Mouse (Mus musculus): ENCODE results near the gene Proser2.
A peak's percentile ranks its signal among the peaks of the same experiment; 100 is the strongest.

Gene Proser2

GRCm38 (mm10) chr2:6129555-6130355, at the start of gene Proser2:
Proser2 (minus strand) TSS chr2:6130211.
- DNase-seq (ENCODE audit: low spot score in 2 of 2) = peak; percentile 18

DNA sequence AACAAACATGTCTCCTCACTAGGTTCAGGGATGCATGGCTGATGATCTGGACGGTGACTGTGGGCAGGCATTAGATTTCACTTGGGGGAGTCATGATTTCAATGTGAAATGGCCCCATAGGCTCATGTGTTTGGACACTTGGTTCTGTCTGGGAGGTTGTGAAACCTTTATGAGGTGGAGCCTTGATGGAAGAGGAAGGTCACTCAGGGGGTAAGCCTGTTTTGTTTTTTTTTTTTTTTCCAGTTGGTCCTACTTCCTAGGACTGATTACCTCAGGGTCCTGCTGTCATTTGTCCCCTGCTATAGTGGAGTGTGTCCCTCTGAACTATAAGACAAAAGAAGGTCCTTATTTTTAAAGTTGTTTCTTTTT, 49.7 kb upstream of the Proser2 start:
- no peak for DNase-seq (ENCODE audit: low spot score in 2 of 2)

GRCm38 (mm10) chr2:6178901-6179748, 49.1 kb upstream of the Proser2 start:
- DNase-seq (ENCODE audit: low spot score in 2 of 2) = no peak

DNA sequence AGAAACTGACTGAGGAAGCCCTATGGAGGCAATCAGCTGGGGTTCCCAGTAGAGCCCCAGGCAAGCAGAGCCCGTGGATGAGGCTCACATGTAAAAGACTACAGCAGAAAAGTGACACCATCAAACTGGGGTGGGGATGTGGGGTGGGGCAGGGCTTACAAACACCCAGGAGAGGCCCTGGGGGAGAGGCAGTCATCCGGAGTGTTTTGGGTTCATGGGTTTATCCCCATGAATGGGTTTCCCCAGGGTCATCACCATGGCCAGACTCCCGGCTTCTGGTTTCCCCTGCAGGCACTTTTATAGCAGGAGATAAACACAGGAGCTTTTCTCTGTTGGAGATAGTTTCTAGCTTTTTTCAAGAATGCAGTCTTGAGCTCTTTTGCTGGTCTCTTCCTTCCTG, 43.0 kb upstream of the Proser2 start:
- DNase-seq (ENCODE audit: low spot score in 2 of 2) = no peak

GRCm38 (mm10) chr2:6168560-6168959, 38.5 kb upstream of the Proser2 start:
- DNase-seq (ENCODE audit: low spot score in 2 of 2) = no peak

DNA sequence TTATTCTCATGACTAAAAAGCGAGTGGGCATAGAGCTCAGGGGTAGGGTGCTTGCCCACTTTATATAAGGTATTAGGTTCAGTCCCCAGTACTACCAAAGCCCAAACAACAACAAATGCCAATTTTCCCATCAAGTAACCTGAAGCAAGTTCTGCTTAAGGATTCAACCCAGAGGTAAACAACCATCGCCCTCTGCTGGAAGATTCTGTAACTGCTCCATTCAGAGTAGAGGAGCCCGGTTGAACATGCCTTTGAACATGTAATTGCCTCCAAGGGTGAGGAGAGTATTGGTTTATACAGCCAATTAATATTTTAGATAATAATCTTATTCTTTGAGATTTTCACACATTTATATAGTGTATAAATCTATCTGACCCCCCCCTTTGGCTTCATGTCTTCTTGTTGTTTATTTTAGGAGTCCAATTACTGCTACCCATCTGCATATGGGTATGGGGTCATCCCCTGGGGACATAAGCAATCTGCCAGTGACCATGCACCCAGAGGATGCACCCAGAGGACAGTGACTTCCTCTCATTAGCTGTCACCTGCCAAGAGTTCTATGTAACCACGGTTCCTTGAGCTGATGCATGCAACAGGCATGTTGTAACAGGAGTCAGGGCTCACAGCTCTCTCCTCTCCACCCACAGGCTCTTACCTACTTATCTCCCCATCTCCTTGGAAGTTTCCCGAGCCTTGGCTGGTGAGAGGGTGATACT, 38.0 kb upstream of the Proser2 start:
- peak; percentile 59 to 78 for DNase-seq (ENCODE audit: low spot score in 2 of 2)

- no peak for DNase-seq (ENCODE audit: low spot score in 2 of 2)
These were observed 35.8 kb upstream of the Proser2 start for GRCm38 (mm10) chr2:6165771-6166170.

DNA sequence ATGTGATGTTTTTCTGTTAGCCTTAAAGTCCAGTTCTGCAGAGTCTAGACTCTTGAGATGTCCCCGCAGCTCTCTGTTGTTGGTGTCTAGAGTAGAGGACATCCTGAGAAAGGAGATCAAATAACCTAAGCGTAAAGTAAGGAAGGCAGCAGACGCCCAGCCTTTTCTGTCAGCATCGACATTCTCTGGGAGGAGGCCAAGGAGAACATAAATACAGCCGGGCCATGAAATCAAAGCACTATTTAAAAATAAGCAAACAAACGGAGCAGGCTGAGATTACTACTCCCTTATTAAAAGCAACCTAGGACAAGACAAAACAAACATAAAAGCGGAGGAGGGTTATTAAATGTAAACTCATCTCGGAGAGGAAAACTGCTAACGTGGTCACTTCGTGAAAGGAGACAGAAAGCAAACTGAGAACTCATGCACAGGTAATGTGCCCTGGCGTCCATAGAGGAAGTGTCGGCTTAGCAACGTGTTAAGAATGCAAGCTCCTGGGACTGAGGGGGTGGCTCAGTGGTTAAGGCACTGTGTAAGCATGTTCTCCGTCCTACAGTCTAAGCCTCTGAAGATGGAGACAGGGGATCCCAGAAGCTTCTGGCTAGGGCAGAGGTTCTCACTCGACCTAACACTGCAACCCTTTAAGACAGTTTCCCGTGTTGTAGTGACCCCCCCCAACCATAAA, 34.7 kb upstream of the Proser2 start:
- DNase-seq (ENCODE audit: low spot score in 2 of 2) = no peak

DNA sequence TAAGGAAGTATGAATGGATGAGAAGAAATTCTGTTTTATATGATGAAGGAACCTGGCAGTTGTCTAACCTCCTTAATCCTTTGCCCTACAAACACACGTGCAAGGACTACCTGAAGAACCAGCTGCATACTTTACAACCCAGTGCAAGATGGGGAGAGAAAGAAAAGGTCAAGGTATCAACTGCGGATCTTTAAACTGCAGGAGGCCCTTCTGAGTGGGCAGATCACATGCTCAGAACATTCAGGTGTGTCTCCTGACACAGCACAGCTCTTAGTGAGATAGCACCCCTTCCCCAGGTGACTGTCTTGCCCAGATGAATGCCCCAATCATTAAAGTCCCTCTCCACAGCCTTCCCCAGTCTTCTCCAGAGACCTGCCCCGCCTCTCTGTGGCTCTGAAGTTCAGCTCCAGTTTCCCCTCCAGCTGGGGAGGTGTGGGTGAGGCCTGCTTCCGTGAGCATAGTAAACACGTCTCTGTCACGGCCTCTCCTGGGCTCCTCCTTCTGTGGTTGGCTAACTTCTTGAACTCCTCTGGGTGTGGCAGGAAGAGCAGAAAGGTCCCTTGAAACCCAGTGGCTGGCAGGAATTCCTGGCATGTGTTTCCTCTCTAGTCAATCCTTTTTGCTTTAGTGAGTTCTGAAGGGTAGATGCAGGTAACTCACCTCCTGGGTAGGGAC, 32.5 kb upstream of the Proser2 start:
- no peak for DNase-seq (ENCODE audit: low spot score in 2 of 2)

DNA sequence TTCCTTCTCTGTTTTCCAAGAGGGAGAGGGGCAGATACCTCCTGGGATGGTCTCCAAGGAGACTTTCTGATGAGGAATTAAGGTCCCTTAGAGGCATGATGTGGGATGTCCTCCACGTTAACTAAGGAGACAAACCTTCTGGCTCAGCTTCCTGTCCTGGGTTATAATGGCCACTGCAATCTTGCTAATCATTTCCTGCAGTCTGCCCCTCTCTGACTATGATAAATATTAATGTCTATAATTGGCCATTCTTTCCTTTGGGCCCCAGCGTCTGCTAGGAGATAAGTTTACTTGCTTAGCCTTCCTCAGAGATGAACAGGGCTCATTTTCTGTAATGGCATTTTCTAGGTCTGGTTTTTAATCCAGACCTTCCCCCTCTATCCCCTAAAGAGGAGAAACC, 29.7 kb upstream of the Proser2 start:
- DNase-seq (ENCODE audit: low spot score in 2 of 2) = no peak

DNA sequence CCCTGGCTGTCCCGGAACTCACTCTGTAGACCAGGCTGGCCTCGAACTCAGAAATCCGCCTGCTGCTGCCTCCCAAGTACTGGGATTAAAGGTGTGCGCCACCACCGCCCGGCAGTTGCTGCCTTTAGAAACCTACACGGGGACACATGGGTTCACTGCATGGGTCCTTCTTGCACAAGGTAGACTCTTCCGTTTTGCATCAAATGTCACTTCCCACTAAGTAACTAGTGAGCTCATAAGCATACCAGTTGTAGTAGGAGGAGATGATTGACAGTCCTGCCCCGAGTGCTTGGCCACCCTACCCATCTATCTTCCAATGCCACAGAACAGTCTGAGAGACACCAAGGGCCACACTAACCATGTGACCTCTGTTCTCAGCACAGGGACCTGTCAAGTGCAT, 29.2 kb upstream of the Proser2 start:
- no peak for DNase-seq (ENCODE audit: low spot score in 2 of 2)

- no peak for DNase-seq (ENCODE audit: low spot score in 2 of 2)
These were observed 27.6 kb upstream of the Proser2 start for GRCm38 (mm10) chr2:6157635-6158034.

DNA sequence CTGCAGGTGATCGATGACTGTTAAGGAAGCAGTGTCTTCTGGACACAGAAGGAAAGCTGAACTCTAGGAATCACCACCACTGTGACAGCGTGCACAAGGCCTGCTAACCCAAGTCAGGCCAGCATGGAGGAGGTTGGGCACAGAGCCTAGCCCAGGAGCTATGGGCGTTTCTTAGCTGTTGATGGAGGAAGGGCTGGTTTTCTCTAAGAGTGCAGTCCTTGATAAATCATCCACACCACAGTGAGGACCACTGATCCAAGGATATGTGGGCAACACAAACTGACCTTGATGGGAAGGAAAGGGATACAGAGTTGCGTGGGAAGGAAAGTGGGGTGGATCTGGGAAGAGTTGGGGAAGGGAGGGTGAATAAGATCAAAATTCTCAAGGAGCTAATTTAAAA, 27.2 kb upstream of the Proser2 start:
- DNase-seq (ENCODE audit: low spot score in 2 of 2) = no peak

GRCm38 (mm10) chr2:6149801-6150200, 19.8 kb upstream of the Proser2 start:
- DNase-seq (ENCODE audit: low spot score in 2 of 2) = no peak

DNA sequence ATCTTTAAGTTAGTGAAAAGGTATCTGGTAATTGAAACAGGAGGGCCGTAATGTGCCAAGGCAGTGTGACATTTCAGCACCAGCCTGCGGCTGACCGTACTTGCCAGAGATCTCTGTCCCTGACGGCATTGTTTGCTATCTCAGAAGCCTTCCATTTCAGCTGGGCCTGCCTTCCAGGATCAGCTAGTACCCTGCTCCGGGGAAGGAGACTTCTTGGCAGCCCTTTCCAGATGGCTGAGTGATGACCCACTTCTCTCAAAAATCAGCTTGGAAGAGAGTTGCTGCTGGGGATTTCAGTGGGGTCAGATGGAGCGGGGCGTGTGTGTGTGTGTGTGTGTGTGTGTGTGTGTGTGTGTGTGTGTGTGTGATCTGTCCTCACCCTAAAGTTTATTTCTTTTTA, 16.9 kb upstream of the Proser2 start:
- no peak for DNase-seq (ENCODE audit: low spot score in 2 of 2)

DNA sequence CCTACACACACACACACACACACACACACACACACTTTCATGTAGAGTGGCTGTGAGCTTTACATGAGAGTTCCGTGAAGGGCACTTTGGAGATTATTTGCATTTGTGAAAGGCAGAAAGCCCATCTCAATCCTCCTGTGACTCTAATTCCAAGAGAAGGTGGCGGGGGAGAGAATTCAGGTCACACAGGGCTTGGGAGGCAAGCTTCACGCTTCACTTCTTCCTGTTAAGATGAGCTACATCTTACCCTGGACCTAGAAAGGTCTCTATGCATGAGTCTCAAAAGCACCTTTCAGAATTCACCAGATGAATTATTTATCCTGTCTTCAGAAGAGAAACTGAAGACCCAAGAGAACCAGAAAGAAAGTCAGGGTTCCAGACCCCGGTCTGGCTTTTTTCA, 16.2 kb upstream of the Proser2 start:
- no peak for DNase-seq (ENCODE audit: low spot score in 2 of 2)

GRCm38 (mm10) chr2:6145611-6146010, 15.6 kb upstream of the Proser2 start:
- DNase-seq (ENCODE audit: low spot score in 2 of 2) = no peak

GRCm38 (mm10) chr2:6142915-6143654, 13.1 kb upstream of the Proser2 start:
- DNase-seq (ENCODE audit: low spot score in 2 of 2) = no peak

GRCm38 (mm10) chr2:6140572-6141161, 10.7 kb upstream of the Proser2 start:
- DNase-seq (ENCODE audit: low spot score in 2 of 2) = no peak

DNA sequence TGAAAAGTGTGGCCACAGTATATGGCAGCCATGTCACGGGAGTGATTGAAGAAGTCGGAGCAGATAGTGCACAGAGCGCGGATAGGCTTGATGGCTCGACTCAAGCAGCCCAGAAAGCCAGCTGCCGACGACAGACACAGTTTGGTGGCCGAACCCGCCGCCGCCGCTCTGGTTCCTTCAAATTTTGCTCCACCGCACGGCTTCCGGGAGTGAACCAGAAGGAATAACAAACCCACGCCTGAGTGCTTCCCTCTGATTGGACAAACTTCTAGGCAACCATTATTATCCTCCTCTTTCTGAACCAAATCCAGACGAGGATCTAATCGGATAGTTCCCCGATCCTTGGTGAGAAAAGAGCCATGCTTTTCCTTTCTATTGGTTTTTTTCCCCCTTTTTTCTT, 3.9 kb upstream of the Proser2 start:
- no peak for DNase-seq (ENCODE audit: low spot score in 2 of 2)
